Comparison of ENCODE assay signal across 8 mouse cellular contexts in the genomic region with DNA sequence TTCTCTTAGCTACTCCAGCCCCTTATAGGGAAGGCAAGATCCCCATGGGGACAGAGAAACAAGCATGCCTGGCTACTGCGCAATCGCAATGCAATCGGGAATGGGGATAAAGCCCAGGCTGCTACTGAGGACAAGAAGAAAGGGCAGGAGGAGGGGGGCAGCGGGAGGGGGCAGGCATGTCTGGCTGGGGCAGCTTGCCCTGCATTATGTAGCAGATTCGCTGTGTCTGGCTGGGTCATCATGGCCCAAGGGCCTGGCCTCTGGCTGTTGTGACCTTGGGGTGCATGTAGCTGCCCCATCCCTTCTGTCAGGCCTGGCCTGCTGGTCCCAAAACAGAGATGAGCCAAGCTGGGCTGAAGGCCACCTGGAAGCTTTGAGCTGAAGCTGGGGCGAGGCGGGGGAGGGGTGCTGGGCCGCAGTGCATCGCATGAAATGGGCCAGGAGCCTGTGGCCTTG. TPM values are rescaled to one million over a fixed set of nuclear protein-coding genes. Genes with fewer than 3 reads are reported as not detected.
DNase-seq lines count a peak whose midpoint lies in the region; ATAC-seq lines count a peak whose summit lies in the region.

No protein-coding gene starts in this region.

- DNase-seq in right cerebral cortex, adult 18-20 months: peak; percentile 39
- no peak for DNase-seq in right cerebral cortex, postnatal 36 days (ENCODE audit: low spot score in 2 of 2)
- DNase-seq in cerebellum, adult 9-10 months: peak; percentile 99
- peak; percentile 87 for DNase-seq in gastrocnemius, postnatal 14 days
- peak; percentile 73 to 76 for DNase-seq in layer of hippocampus, postnatal 14 days (ENCODE audit: low spot score in 2 of 2)
- peak; percentile 65 for DNase-seq in retina, embryonic 14.5 days (ENCODE audit: low spot score)
- no peak for DNase-seq in thymus, postnatal 36 days

- intact Hi-C loops in gastrocnemius, postnatal 14 days (cut with DNase I; ENCODE audit: low total_unique reads): no loop called here

- ATAC-seq in megakaryocyte progenitor cell, adult 5-6 weeks (replicated peaks; ENCODE audit: poor library complexity): no peak

RNA-seq across cellular contexts. Expression of a gene that starts 27.8 kb away (rescaled TPM):
- total RNA-seq in gastrocnemius, postnatal 14 days (2021): 10 to 100 TPM; 10.5 to 10.8 TPM
- total RNA-seq in layer of hippocampus, postnatal 14 days (2021): 10 to 100 TPM in 1 of 2 experiments, 1 to 10 TPM in 1; 9.5 to 12.5 TPM
- total RNA-seq in megakaryocyte progenitor cell, adult 5-6 weeks (2015): 43.5 and 61.9 TPM in 2 replicates
- 34.4 and 49.8 TPM in 2 replicates for total RNA-seq in megakaryocyte progenitor cell, adult 5-6 weeks (2017)

RNA-seq across cellular contexts. Expression of a gene that starts 51.2 kb away (rescaled TPM):
- total RNA-seq in gastrocnemius, postnatal 14 days (2021): 10 to 100 TPM; 26.0 to 36.2 TPM
- total RNA-seq in layer of hippocampus, postnatal 14 days (2021): 10 to 100 TPM; 82.9 to 97.3 TPM
- total RNA-seq in megakaryocyte progenitor cell, adult 5-6 weeks (2015): 56.0 and 64.4 TPM in 2 replicates
- total RNA-seq in megakaryocyte progenitor cell, adult 5-6 weeks (2017): 82.2 and 84.4 TPM in 2 replicates

RNA-seq across cellular contexts. Expression of a gene that starts 52.8 kb away (rescaled TPM):
- 10 to 100 TPM; 25.7 to 33.6 TPM for total RNA-seq in gastrocnemius, postnatal 14 days (2021)
- total RNA-seq in layer of hippocampus, postnatal 14 days (2021): 10 to 100 TPM; 84.0 to 85.6 TPM
- total RNA-seq in megakaryocyte progenitor cell, adult 5-6 weeks (2015): 71.6 and 77.1 TPM in 2 replicates
- 50.9 and 53.5 TPM in 2 replicates for total RNA-seq in megakaryocyte progenitor cell, adult 5-6 weeks (2017)

Comparison
In these comparisons a context has a peak if more than half of its experiments do, and no peak if none do; other contexts are left out.
1. DNase-seq: peak in right cerebral cortex, adult 18-20 months (single experiment), cerebellum, adult 9-10 months (single experiment), gastrocnemius, postnatal 14 days (single experiment), layer of hippocampus, postnatal 14 days (2 of 2) and retina, embryonic 14.5 days (single experiment); none in right cerebral cortex, postnatal 36 days (0 of 2) and thymus, postnatal 36 days (0 of 2).